Mouse (Mus musculus) urinary bladder, postnatal 4 days (tissue): ENCODE results near the gene Plxdc2.
"Not testable (repeated sequence)": the region's sequence is repeated elsewhere in the genome, so short reads cannot be mapped to it uniquely, and the experiment has no call there.

Experiments
- DNase-seq, 2 experiments: peaks; one replicate each; pipeline ENCODE4 v3.0.0; 2021 to 2022; ENCODE audit warnings: low spot score in 2 of 2

Plxdc2 gene

DNA sequence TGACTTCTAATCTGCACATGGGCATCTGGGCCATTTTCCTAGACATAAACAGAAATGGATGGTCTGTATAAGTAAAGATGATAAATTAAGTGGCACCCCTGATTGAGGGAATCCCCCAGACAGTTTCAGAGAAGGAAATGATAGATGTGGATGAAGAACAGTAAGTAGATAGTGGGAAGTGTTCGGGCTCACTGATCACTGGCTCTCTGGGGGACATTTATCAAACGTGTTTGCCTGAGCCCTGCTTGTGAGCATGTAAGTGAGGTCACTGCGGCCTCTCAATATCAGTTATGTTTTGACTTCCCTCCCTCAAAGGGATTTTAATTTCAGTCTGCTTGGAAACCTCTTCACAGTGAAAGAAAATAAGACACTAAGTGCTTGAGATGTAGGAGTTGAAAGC, 387.5 kb downstream of the Plxdc2 start:
- DNase-seq: no peak

- DNase-seq: no peak
Measured at GRCm38 (mm10) chr2:16749302-16749909, 393.3 kb downstream of the Plxdc2 start.

- no peak for DNase-seq
Measured at GRCm38 (mm10) chr2:16757158-16757557, 401.1 kb downstream of the Plxdc2 start.

GRCm38 (mm10) chr2:16759766-16760165, 403.7 kb downstream of the Plxdc2 start:
- DNase-seq: no peak

- DNase-seq: not testable (repeated sequence)
Measured at GRCm38 (mm10) chr2:16769149-16769548, 413.0 kb downstream of the Plxdc2 start.

DNA sequence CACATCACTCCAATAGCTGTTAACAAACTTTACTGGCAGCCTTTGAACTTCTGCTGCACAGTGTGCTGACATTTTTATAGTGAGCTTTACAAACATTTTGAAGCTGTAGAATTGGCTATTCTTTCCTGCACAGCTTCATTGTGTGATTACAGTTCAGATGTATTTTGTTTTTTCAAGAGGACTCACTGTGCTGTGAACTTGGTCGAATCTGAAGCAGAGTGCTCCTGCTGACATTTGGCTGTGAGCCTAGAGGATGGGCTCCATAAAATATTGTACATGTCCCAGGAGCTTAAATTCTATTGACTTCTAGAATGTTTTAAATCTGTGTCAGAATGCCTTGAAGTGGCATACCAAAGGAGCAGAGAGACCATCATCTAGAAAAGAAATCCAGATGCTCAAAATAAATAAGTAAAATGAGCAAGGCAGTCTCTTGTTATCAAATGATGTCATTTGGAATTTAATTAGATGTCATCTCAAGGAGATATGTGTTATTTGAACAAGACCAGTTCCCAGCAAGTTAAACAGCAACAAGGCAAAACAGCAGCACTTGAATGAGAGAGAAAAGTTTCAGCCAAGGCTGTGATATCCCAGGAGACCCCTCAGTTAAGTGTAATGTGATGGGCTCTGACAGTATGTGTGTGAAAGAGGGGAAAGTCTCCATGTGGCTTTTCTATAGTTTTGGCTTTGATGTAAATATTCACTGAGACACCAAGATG, 417.5 kb downstream of the Plxdc2 start:
- no peak for DNase-seq

GRCm38 (mm10) chr2:16774114-16774433, 418.0 kb downstream of the Plxdc2 start:
- DNase-seq: no peak

- DNase-seq: no peak
Measured at GRCm38 (mm10) chr2:16795283-16795682, 439.2 kb downstream of the Plxdc2 start.
